Mouse (Mus musculus): ENCODE measurements around the gene Cdh4. TPM values are rescaled to one million over a fixed set of nuclear protein-coding genes. Genes with fewer than 3 reads are reported as not detected.

Cdh4 gene
- polyA plus RNA-seq, 1 experiment from 2014 or later = 66.6 TPM

DNA sequence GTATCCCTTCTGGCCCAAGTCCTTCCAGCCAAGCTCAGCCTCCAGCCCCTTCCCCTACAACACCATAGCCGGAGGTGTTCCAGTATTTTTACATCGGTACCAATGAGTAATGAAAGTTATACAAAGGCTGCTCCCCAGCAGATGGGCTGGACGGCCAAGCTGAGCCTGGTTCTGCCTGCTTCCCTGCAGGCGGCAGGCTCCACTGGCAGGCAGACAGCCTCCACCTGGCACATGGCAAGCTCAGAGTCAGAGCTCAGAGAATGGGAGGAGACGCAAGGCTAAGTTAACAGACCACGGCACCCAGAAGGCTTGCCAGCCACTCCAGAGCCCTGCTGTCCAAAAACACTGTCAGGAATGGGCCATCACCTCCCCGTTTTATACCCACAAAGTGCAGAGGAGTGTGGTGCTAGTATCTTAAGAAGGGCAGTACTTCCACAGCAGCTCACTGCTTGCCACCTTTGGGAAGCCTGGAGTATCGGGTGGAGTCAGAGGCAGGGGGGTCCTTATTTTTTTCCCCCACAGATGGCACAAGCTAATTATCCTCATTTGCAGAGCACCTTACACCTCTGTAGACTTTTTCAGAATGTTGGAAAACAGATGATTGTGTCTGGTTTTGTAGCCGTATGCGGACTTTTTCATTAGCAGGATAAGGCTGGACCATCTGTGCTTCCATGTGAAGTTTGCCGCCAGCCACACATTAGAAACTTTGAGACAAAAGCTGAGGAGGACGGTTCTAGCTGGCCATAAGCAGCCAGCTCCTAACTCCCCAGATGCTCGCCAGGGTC, 320.5 kb downstream of the Cdh4 start:
- Histone ChIP-seq H3K9me3 (no peaks in the 10 kb centered on the region), H3K9ac (replicated peaks) (no peak overlapping the region), H3K4me1 (peaks cover 63% of the 10 kb centered on the region), H3K4me2 (replicated peaks) (no peak overlapping the region), H3K27me3 (no peaks in the 10 kb centered on the region), H3K36me3 (no peaks in the 10 kb centered on the region), H3K27ac (replicated peaks) (peak overlapping the region; percentile 84), H3K4me3 (no peak overlapping the region)
- ATAC-seq (replicated peaks) = peak; percentile 73
- WGBS = 28% methylated on average over 13 of the region's 13 CpGs

DNA sequence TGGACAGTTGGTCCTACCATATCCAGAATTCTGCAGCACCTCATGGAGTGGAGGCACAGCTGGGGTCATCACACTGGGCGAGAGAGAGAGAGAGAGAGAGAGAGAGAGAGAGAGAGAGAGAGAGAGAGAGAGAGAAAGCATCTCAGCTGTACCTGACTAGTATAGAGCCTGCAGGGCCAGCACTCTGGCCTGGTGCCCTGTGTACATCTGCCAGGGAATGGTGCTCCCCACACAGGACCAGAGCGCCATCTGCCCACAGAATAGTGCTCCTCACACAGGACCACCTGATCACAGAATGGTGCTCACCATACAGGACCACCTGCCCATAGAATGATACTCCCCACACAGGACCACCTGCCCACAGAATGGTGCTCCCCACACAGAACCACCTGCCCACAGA, 322.2 kb downstream of the Cdh4 start:
- 86% methylated on average over 2 of the region's 2 CpGs for WGBS
- Histone ChIP-seq H3K9ac (replicated peaks) (no peak overlapping the region), H3K4me2 (replicated peaks) (no peak overlapping the region), H3K4me1 (peaks cover 72% of the 10 kb centered on the region), H3K4me3 (no peak overlapping the region), H3K27me3 (no peaks in the 10 kb centered on the region), H3K9me3 (no peaks in the 10 kb centered on the region), H3K36me3 (no peaks in the 10 kb centered on the region), H3K27ac (replicated peaks) (no peak overlapping the region)
- no peak for ATAC-seq (replicated peaks)

DNA sequence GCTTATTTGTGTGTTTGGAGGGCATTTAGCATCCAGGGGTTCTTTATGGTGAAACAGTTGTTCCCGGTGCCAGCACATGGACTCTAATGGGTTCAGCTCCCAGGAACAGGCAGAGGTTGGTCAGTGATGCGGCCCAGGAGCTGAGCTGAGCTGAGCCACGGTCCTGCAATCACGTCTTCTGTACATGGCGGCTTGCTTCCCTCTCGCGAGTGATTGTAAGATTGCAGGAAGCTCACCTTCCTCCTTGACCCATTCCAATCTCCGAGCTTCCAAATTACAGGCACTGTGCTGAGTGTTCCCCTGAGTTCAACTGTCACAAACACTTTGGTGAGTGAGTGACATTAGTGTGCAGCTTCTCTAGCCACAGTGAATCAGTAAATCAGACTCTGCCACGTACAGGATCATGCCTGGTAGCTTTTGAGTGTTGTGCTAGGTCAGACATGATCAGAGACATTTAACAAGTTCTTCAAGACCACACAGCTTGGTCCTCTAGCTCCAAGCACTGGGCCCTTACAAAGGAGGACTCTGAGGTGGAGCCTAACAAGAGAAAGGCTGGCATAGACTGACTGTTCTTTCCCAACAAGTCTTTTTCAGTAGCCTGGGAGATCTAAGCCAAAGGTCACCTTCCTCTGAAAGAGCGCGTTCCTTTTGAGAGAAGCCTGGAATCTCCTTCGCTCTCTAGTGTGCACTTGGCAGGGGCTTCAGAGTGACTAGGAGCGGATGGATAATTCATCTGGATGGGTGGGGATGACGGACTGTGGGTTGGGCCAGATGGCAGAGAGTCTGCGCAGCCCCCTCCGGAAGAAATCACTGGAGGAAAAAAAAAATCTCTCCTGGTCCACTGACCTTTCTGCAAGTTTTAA, 324.7 kb downstream of the Cdh4 start:
- H3K4me3 ChIP-seq = no peak overlapping the region
- 0 out of 2 replicates have a peak overlapping the region, but pooled peaks have one; percentile 22 for H3K27ac ChIP-seq (replicated peaks)
- 25% methylated on average over 16 of the region's 16 CpGs for WGBS
- no peaks in the 10 kb centered on the region for H3K36me3 ChIP-seq
- H3K9me3 ChIP-seq = no peaks in the 10 kb centered on the region
- peaks cover 63% of the 10 kb centered on the region for H3K4me1 ChIP-seq
- no peaks in the 10 kb centered on the region for H3K27me3 ChIP-seq
- ATAC-seq (replicated peaks) = peak; percentile 26; the same call in 1 of the 2 replicates
- no peak overlapping the region for H3K9ac ChIP-seq (replicated peaks)
- peak overlapping the region; percentile 24 for H3K4me2 ChIP-seq (replicated peaks)

DNA sequence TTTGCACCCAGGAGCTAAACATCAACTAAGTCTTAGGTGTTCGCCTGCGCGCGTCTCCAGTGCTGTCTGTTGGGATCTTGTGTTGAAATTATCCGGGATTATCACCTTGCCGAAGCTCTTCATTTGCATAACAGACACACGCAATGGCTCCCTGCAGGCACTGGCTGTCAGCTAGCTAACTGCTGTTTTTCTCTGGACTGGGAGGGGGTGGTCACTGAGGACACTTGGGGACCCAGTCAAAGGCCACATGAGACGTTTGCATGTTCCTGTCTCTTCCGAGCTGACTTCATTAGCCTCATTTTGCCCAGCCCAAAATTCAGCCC, 325.3 kb downstream of the Cdh4 start:
- Histone ChIP-seq H3K36me3 (no peaks in the 10 kb centered on the region), H3K9me3 (no peaks in the 10 kb centered on the region), H3K4me3 (no peak overlapping the region), H3K4me2 (replicated peaks) (peak overlapping the region; percentile 24), H3K4me1 (peaks cover 57% of the 10 kb centered on the region), H3K27ac (replicated peaks) (no peak overlapping the region), H3K9ac (replicated peaks) (no peak overlapping the region), H3K27me3 (no peaks in the 10 kb centered on the region)
- 3% methylated on average over 9 of the region's 9 CpGs for WGBS
- ATAC-seq (replicated peaks) = no peak

DNA sequence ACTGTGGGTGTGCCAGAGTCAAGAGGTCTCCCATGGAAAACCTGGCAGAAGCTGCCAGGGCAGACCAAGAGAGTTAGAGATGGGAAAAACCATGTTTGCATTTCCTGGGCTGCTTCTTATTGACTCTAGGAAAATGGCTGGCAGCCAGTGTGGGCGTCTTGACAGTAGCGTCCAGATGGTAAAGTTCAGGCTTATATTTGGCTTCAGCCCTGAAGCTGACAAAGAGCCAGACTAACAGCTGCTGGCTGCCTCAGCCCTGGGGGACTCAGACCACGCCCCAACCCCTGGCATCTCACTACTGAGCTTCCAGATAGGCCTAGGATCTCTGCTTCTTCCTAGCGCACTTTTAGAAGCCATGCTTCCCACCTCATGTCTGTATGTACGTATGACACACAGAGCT, 326.9 kb downstream of the Cdh4 start:
- ATAC-seq (replicated peaks) = no peak; the same call in 1 of the 2 replicates
- H3K4me1 ChIP-seq = peaks cover 46% of the 10 kb centered on the region
- H3K36me3 ChIP-seq = no peaks in the 10 kb centered on the region
- H3K9me3 ChIP-seq = no peaks in the 10 kb centered on the region
- H3K27me3 ChIP-seq = no peaks in the 10 kb centered on the region
- WGBS = 54% methylated on average over 5 of the region's 5 CpGs
- H3K4me2 ChIP-seq (replicated peaks) = no peak overlapping the region
- H3K4me3 ChIP-seq = no peak overlapping the region
- H3K9ac ChIP-seq (replicated peaks) = no peak overlapping the region
- peak overlapping the region; percentile 59 for H3K27ac ChIP-seq (replicated peaks)

DNA sequence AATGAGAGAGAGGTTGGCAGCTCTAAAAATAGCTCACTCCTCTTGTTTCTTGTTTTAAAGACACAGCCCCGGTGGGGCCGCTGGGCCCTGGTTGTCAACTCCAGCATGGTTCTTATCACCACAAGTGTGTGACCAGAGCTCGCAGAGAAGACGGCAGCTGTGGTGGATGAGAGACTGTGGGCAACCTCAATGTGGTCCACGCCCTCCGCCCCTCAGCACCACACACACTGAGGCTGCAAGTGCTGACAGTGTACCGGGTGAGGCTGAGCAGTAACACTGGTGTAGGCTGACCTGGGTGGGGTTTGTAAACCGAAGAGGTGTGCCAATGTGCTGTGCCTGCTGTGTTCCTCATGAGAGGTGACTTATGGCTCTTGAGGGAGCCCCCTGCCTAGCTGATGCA, 327.7 kb downstream of the Cdh4 start:
- H3K36me3 ChIP-seq = no peaks in the 10 kb centered on the region
- H3K4me3 ChIP-seq = no peak overlapping the region
- no peaks in the 10 kb centered on the region for H3K27me3 ChIP-seq
- peaks cover 52% of the 10 kb centered on the region for H3K4me1 ChIP-seq
- no peak overlapping the region for H3K9ac ChIP-seq (replicated peaks)
- H3K9me3 ChIP-seq = no peaks in the 10 kb centered on the region
- no peak for ATAC-seq (replicated peaks)
- no peak overlapping the region for H3K4me2 ChIP-seq (replicated peaks)
- peak overlapping the region; percentile 59; the same call in 1 of the 2 replicates for H3K27ac ChIP-seq (replicated peaks)
- WGBS = 76% methylated on average over 8 of the region's 8 CpGs

DNA sequence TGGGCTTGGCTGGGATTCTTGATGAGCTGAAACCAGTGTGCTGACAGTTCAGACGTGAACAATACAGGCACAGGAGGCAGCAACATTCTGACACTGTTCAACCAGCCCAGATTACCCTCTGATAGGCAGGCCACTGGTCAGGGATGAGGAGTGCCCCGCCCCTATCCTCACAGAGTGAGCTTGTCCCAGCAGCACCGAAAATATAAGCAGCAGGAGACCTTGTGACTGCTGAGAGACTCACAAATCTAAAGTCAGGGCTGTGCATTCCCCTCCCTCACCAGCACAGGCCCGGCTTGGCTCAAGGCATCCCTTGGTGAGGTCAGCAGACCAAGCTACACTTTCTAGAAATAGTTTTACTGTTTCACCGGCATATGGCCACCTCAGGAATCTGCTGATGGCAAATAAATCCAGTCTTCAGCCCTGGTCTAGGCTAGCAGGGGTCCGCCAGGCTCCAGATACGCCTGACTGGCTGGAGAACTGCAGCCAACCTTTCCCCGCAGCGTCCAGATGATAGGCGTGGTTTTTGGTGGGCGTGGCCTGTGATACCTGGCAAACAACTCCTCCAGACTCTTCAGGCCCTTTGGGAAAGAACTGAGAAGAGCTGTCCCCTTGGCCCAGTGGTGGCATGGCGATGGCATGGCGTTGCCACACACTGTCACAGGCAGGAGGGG, 332.3 kb downstream of the Cdh4 start:
- H3K9me3 ChIP-seq = no peaks in the 10 kb centered on the region
- no peak overlapping the region for H3K4me2 ChIP-seq (replicated peaks)
- H3K27ac ChIP-seq (replicated peaks) = no peak overlapping the region
- H3K4me3 ChIP-seq = no peak overlapping the region
- no peaks in the 10 kb centered on the region for H3K36me3 ChIP-seq
- H3K4me1 ChIP-seq = peaks cover 11% of the 10 kb centered on the region
- no peaks in the 10 kb centered on the region for H3K27me3 ChIP-seq
- WGBS = 24% methylated on average over 13 of the region's 13 CpGs
- ATAC-seq (replicated peaks) = 0 out of 2 replicates have a peak, but pooled peaks have one; percentile 45
- no peak overlapping the region for H3K9ac ChIP-seq (replicated peaks)

DNA sequence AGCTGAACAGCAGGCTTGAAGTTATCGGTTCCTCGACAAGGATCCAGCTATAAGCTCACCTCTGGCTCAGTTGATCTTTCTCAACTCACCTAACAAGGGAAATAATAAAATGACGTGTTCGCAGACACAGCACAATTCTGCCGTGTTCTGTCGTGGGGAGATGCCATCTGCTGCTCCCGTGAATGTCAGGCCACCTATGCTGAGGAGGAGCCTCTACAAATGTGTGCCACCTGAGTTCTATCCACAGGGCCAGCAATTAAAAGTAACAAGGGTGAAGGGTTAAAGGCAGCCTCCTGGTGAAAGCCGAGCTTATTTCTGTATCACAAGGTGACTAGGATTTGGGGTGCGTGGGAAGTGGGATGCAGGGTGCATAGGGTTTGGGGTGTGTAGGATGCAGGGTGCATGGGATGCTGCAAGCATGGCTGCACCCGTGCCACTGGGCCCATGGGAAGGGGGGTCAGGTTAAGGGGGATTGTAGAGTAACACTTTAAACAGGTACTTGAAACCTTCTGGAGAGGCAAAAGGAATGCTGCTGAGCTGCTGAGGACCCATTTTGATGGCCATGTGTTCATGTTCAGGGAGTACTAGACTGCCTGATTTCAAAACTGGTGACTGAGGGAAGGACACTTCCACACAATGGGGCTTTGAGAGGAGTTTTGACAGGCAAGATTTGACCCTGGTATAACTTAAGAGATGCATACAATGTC, 333.9 kb downstream of the Cdh4 start:
- no peak for ATAC-seq (replicated peaks)
- H3K36me3 ChIP-seq = no peaks in the 10 kb centered on the region
- peaks cover 6% of the 10 kb centered on the region; the same call in 1 of the 2 replicates for H3K4me1 ChIP-seq
- H3K4me3 ChIP-seq = no peak overlapping the region
- H3K27ac ChIP-seq (replicated peaks) = no peak overlapping the region
- no peaks in the 10 kb centered on the region for H3K27me3 ChIP-seq
- H3K9me3 ChIP-seq = no peaks in the 10 kb centered on the region
- 82% methylated on average over 10 of the region's 10 CpGs for WGBS
- no peak overlapping the region for H3K9ac ChIP-seq (replicated peaks)
- H3K4me2 ChIP-seq (replicated peaks) = no peak overlapping the region

DNA sequence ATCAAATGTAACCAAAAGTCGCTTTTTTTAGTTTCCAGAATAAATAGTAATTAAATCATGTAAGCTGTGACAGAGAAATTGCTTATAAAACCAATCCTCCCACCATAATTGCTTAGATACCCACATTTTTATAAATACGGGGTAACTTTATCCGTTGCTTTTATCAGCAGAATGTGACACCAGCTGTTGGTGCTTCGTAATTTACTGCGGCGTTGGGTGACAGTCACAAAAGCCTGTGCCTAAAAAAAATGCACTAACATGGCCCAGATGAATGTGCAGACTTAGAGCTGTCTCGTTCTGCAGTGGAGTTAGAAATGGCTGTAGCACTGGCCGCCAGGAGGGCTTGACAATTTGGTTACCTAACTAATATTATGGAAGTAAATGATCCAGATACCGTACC, 337.0 kb downstream of the Cdh4 start:
- no peak overlapping the region for H3K4me2 ChIP-seq (replicated peaks)
- 72% methylated on average over 9 of the region's 9 CpGs for WGBS
- H3K27me3 ChIP-seq = no peaks in the 10 kb centered on the region
- H3K27ac ChIP-seq (replicated peaks) = no peak overlapping the region
- no peaks in the 10 kb centered on the region for H3K36me3 ChIP-seq
- H3K4me3 ChIP-seq = no peak overlapping the region
- no peak overlapping the region for H3K9ac ChIP-seq (replicated peaks)
- peaks cover 5% of the 10 kb centered on the region; the same call in 1 of the 2 replicates for H3K4me1 ChIP-seq
- ATAC-seq (replicated peaks) = no peak
- no peaks in the 10 kb centered on the region for H3K9me3 ChIP-seq

DNA sequence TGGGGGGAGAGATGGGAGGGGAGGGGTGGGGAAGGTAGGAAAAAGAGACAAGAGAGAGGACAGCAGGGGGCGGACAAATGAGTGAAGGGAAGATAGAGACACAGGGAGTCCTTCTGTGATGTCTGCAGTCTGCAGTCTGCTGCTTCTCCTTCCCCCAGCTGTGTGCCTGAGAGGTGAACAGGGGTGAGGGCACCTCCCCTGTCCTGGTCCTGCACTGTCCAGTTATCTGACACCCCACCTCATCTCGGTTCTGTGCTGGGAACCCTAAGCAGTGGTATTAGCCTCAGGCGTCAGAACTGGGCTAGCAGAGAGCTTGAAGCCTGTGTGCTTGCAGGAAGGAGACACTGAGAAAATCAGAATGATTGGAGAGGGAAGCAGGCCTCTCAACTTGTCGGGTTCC, 338.7 kb downstream of the Cdh4 start:
- no peaks in the 10 kb centered on the region for H3K4me1 ChIP-seq
- H3K27me3 ChIP-seq = no peaks in the 10 kb centered on the region
- H3K9ac ChIP-seq (replicated peaks) = no peak overlapping the region
- no peak overlapping the region for H3K4me3 ChIP-seq
- H3K4me2 ChIP-seq (replicated peaks) = no peak overlapping the region
- H3K36me3 ChIP-seq = no peaks in the 10 kb centered on the region
- no peaks in the 10 kb centered on the region for H3K9me3 ChIP-seq
- no peak overlapping the region for H3K27ac ChIP-seq (replicated peaks)
- 46% methylated on average over 4 of the region's 4 CpGs for WGBS
- ATAC-seq (replicated peaks) = no peak

DNA sequence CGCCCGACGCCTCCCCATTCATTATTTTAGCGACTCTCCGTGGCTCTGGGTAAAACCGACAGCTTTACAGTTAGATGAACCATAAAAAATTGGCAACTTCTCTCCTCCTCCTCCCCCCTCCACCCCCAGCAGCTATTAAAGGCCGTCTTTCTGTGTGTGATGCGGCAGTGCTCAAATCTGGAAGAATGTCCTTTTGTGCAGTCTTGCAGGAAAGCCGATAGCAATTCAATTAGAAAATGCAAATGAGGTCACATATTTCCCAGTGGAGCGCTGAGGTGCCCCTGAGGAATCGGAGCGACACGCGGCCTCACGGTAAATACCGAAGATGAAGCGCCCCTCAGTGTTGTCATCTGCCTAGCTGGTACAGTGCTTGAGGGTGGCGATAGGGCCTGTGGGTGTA, 345.0 kb downstream of the Cdh4 start:
- Histone ChIP-seq H3K9ac (replicated peaks) (no peak overlapping the region), H3K4me2 (replicated peaks) (peak overlapping the region; percentile 29), H3K9me3 (no peaks in the 10 kb centered on the region), H3K27ac (replicated peaks) (peak overlapping the region; percentile 69), H3K4me1 (peaks cover 26% of the 10 kb centered on the region), H3K36me3 (no peaks in the 10 kb centered on the region), H3K4me3 (no peak overlapping the region), H3K27me3 (no peaks in the 10 kb centered on the region)
- ATAC-seq (replicated peaks) = peak; percentile 59
- WGBS = 14% methylated on average over 18 of the region's 18 CpGs
